Mouse (Mus musculus) myocyte (in vitro differentiated cells): ENCODE data around the gene Slc9a5.

Source experiments
- CEBPB ChIP-seq: IDR thresholded peaks from 2 replicates; pipeline ENCODE4 v1.6.1; 2011; ENCODE audit warnings: mild to moderate bottlenecking, moderate library complexity; ENCODE audit not compliant: poor library complexity, insufficient read depth, severe bottlenecking
- E2F4 ChIP-seq: IDR thresholded peaks from one replicate; pipeline ENCODE4 v1.6.1; 2011; ENCODE audit warnings: mild to moderate bottlenecking, control low read depth, moderate library complexity; ENCODE audit not compliant: insufficient read depth
- MAX ChIP-seq: IDR thresholded peaks from one replicate; pipeline ENCODE4 v1.6.1; 2011; ENCODE audit warnings: low read depth, mild to moderate bottlenecking, control low read depth
- MYOD1 ChIP-seq, 3 experiments: IDR thresholded peaks; one replicate each; pipeline ENCODE4 v1.6.1; 2011; ENCODE audit warnings: control low read depth in 2 of 3, low read depth in 2 of 3, mild to moderate bottlenecking in 2 of 3, moderate library complexity in 1 of 3; ENCODE audit not compliant: insufficient read length in 2 of 3, control insufficient read depth in 1 of 3
- MYOG ChIP-seq, 3 experiments: IDR thresholded peaks; one replicate each; pipeline ENCODE4 v1.6.1; 2011; ENCODE audit warnings: control low read depth in 2 of 3, low read depth in 2 of 3, mild to moderate bottlenecking in 2 of 3; ENCODE audit not compliant: insufficient read length in 2 of 3, control insufficient read depth in 1 of 3, insufficient read depth in 1 of 3
- POLR2A ChIP-seq: IDR thresholded peaks from one replicate; pipeline ENCODE4 v1.6.1; 2011; ENCODE audit warnings: low read depth, mild to moderate bottlenecking, control low read depth, moderate library complexity; ENCODE audit not compliant: insufficient read length
- POLR2AphosphoS2 ChIP-seq: IDR thresholded peaks from one replicate; pipeline ENCODE4 v1.6.1; 2011; ENCODE audit warnings: low read depth, control low read depth; ENCODE audit not compliant: insufficient read length
- REST ChIP-seq: IDR thresholded peaks from one replicate; pipeline ENCODE4 v1.6.1; 2011; ENCODE audit warnings: mild to moderate bottlenecking, control low read depth, moderate library complexity; ENCODE audit not compliant: insufficient read depth, insufficient read length
- TCF12 ChIP-seq: IDR thresholded peaks from one replicate; pipeline ENCODE4 v1.6.1; 2011; ENCODE audit warnings: mild to moderate bottlenecking, control low read depth; ENCODE audit not compliant: poor library complexity, insufficient read depth, severe bottlenecking
- TCF3 ChIP-seq: IDR thresholded peaks from one replicate; pipeline ENCODE4 v1.6.1; 2011; ENCODE audit warnings: low read depth, control low read depth; ENCODE audit not compliant: insufficient read length
- USF1 ChIP-seq: IDR thresholded peaks from one replicate; pipeline ENCODE4 v1.6.1; 2011; ENCODE audit warnings: low read depth, mild to moderate bottlenecking, control low read depth, moderate library complexity

- TF ChIP-seq MYOD1 (IDR thresholded peaks at IDR 0.05; ENCODE audit: control insufficient read depth in 1 of 3, insufficient read length in 2 of 3, low read depth in 2 of 3) (no peak), USF1 (no peak), E2F4 (no peak), TCF12 (no peak), POLR2A (no peak), REST (no peak), MYOG (IDR thresholded peaks at IDR 0.05; ENCODE audit: control insufficient read depth in 1 of 3, insufficient read depth in 1 of 3, insufficient read length in 2 of 3, low read depth in 2 of 3) (no peak), MAX (no peak), CEBPB (no peak), TCF3 (no peak), POLR2AphosphoS2 (peak; percentile 52)
Measured at GRCm38 (mm10) chr8:105336373-105337130, 12.1 kb upstream of the Slc9a5 start.
